Mouse (Mus musculus): ENCODE data around the gene Car11. TPM values are rescaled to one million over a fixed set of nuclear protein-coding genes. Genes with fewer than 3 reads are reported as not detected.

Gene Car11
- polyA plus RNA-seq, 1 experiment, result 351 TPM

DNA sequence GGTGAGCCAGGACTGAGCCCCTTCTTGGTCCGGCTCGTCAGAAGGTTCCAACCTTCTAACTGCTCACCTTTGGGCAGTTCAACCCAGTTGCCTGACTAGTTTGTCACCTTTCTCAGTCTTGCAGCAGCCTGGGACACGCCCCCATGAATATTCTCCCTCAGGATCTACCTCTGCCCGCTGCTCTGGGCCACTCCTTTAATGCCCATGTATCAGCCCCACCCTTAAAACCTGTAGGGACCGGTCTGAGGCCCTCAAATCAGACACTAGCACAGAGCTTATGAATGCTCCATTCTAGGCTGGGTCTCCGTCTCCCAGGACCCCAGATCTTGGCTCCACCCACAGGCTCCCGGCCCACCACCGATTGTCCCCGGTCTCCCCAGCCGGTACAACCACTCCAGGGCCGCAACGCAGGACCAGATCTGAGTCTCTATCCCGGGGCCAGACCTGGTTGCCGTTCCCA is 15.0 kb downstream of the Car11 start:
- TF ChIP-seq CTCF (IDR thresholded peaks at IDR 0.05; ENCODE audit: extremely low read depth, insufficient read depth, low read length), result no peak
- TF ChIP-seq POLR2A (IDR thresholded peaks at IDR 0.05; ENCODE audit: extremely low read depth, insufficient read depth, low read length), result no peak
- Histone ChIP-seq H3K27ac (ENCODE audit: insufficient read depth, low read length) (0 out of 2 replicates have a peak overlapping the region, but pooled peaks have one; percentile 16), H3K4me3 (ENCODE audit: insufficient read depth, low read length) (peak overlapping the region; percentile 47), H3K4me1 (ENCODE audit: control insufficient read depth, insufficient read depth, low read length) (peaks cover 6% of the 10 kb centered on the region)

DNA sequence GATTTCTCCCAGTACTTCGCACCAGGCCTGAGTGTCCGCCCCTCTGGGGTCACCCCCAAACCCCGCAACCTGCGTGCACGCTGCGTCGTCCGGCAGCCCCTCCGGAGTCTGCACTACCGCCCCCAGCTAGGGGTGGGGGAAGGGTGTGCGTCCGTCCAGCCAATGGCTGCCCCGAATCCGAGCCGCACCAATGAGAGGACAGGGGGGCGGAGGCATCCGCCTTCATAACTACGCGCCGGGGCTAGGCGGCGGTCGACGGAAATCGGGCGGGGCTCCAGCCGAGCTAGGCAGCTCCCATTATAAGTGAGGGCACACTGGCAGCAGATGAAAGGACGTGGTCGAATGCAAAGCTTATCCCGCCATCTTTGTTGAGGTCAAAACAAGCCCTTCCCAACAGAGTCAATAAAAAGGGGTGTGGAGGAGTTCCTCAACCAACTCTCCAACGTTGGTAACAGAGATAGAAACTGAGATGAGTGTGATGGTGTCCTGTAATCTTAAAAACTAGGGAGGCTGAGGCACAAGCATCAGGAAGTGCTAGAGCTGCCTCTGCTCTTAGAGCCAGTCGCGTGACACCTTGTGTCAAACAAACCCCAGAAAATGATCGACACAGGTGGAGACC is 15.6 kb downstream of the Car11 start, which contains the start of gene Rpl18:
Rpl18 (plus strand) TSS at position 368 of the 619 bp plus-strand sequence.
- no peak for TF ChIP-seq CTCF (IDR thresholded peaks at IDR 0.05; ENCODE audit: extremely low read depth, insufficient read depth, low read length)
- no peak; the same call in 1 of the 2 replicates for TF ChIP-seq POLR2A (IDR thresholded peaks at IDR 0.05; ENCODE audit: extremely low read depth, insufficient read depth, low read length)
- H3K27ac ChIP-seq (ENCODE audit: insufficient read depth, low read length), result peak within 1 kb of the TSS; percentile 16; the same call in 1 of the 2 replicates
- H3K4me3 ChIP-seq (ENCODE audit: insufficient read depth, low read length), result peak within 1 kb of the TSS; percentile 47
- H3K4me1 ChIP-seq (ENCODE audit: control insufficient read depth, insufficient read depth, low read length), result peaks cover 5% of the 10 kb centered on the region; the same call in 1 of the 2 replicates

- Histone ChIP-seq H3K4me1 (ENCODE audit: control insufficient read depth, insufficient read depth, low read length) (peaks cover 5% of the 10 kb centered on the region; the same call in 1 of the 2 replicates), H3K4me3 (ENCODE audit: insufficient read depth, low read length) (peak overlapping the region; percentile 47; the same call in 1 of the 2 replicates), H3K27ac (ENCODE audit: insufficient read depth, low read length) (no peak overlapping the region; the same call in 1 of the 2 replicates)
- TF ChIP-seq POLR2A (IDR thresholded peaks at IDR 0.05; ENCODE audit: extremely low read depth, insufficient read depth, low read length), result no peak
- no peak for TF ChIP-seq CTCF (IDR thresholded peaks at IDR 0.05; ENCODE audit: extremely low read depth, insufficient read depth, low read length)
These were observed 16.3 kb downstream of the Car11 start for GRCm38 (mm10) chr7:45715741-45716459.

DNA sequence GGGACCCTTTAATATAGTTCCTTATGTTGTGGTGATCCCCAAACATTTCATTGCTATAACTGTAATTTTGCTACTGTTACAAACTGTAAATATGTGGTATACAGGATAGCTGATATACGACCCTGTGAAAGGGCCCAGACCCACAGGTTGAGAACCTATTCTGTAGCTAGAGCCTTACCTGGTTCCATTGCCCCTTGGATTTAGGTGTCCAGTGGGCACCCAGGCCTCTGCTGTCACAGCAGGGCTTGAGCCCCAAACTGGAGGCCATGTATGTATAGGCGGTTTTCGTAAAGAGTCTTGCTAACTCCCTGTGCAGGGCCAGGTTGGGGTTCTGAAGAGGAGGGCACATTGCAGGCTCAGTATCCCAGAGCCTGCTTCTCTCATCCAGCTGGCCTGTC is 16.8 kb downstream of the Car11 start:
- H3K4me3 ChIP-seq (ENCODE audit: insufficient read depth, low read length), result no peak overlapping the region
- H3K27ac ChIP-seq (ENCODE audit: insufficient read depth, low read length), result no peak overlapping the region
- H3K4me1 ChIP-seq (ENCODE audit: control insufficient read depth, insufficient read depth, low read length), result peaks cover 5% of the 10 kb centered on the region; the same call in 1 of the 2 replicates
- no peak for TF ChIP-seq POLR2A (IDR thresholded peaks at IDR 0.05; ENCODE audit: extremely low read depth, insufficient read depth, low read length)
- no peak for TF ChIP-seq CTCF (IDR thresholded peaks at IDR 0.05; ENCODE audit: extremely low read depth, insufficient read depth, low read length)

- no peak for TF ChIP-seq POLR2A (IDR thresholded peaks at IDR 0.05; ENCODE audit: extremely low read depth, insufficient read depth, low read length)
- no peak for TF ChIP-seq CTCF (IDR thresholded peaks at IDR 0.05; ENCODE audit: extremely low read depth, insufficient read depth, low read length)
- H3K4me3 ChIP-seq (ENCODE audit: insufficient read depth, low read length), result peak overlapping the region; percentile 82
- H3K4me1 ChIP-seq (ENCODE audit: control insufficient read depth, insufficient read depth, low read length), result peaks cover 5% of the 10 kb centered on the region; the same call in 1 of the 2 replicates
- peak overlapping the region; percentile 61 for H3K27ac ChIP-seq (ENCODE audit: insufficient read depth, low read length)
These were observed 17.6 kb downstream of the Car11 start for GRCm38 (mm10) chr7:45716952-45717917.

DNA sequence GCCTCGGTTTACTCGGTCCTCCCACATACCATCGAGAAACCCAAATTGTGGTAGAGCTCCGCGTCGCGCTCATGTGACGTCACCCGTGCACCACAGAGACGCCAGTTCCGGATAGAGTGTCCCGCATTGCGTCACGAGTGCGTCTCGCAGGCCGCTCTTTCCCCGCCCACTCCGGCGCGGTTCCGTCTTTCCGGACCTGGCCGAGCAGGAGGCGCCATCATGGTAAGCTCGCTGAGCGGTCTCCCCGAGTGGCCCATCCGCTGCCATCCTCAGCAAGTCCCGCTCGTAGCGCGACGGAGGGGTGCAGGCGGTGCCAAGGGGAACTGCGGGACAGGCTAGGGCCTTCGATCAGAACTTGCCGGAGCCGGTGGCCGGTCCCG is 18.3 kb downstream of the Car11 start, which contains the start of gene Sphk2:
Sphk2 (minus strand) TSS at position 85 of the 380 bp plus-strand sequence.
- TF ChIP-seq POLR2A (IDR thresholded peaks at IDR 0.05; ENCODE audit: extremely low read depth, insufficient read depth, low read length), result peak; percentile 96
- no peak for TF ChIP-seq CTCF (IDR thresholded peaks at IDR 0.05; ENCODE audit: extremely low read depth, insufficient read depth, low read length)
- peak within 1 kb of the TSS; percentile 61 for H3K27ac ChIP-seq (ENCODE audit: insufficient read depth, low read length)
- peak within 1 kb of the TSS; percentile 82 for H3K4me3 ChIP-seq (ENCODE audit: insufficient read depth, low read length)
- peaks cover 5% of the 10 kb centered on the region; the same call in 1 of the 2 replicates for H3K4me1 ChIP-seq (ENCODE audit: control insufficient read depth, insufficient read depth, low read length)

DNA sequence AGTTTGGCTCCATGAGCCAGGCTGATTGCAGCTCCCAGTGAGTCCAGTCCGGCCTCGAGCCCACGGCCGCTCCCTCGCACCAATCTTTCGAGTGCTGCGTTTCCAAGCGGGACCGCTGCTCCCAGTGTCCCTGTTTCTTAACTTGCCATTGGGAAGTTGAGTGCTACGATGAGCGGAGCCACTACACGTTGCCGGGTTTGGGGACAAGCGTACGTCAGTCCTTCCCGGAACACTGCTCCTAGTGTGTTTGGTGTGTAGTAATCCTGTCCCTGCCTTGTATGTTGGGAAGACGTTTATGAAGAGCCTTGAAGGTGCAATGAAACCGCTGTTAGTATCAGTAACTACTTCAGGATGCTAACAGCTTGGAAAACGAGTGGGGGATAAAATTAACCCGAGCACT is 18.7 kb downstream of the Car11 start:
- H3K4me1 ChIP-seq (ENCODE audit: control insufficient read depth, insufficient read depth, low read length), result peaks cover 5% of the 10 kb centered on the region; the same call in 1 of the 2 replicates
- H3K27ac ChIP-seq (ENCODE audit: insufficient read depth, low read length), result peak overlapping the region; percentile 9
- peak overlapping the region; percentile 82 for H3K4me3 ChIP-seq (ENCODE audit: insufficient read depth, low read length)
- no peak for TF ChIP-seq CTCF (IDR thresholded peaks at IDR 0.05; ENCODE audit: extremely low read depth, insufficient read depth, low read length)
- TF ChIP-seq POLR2A (IDR thresholded peaks at IDR 0.05; ENCODE audit: extremely low read depth, insufficient read depth, low read length), result no peak

DNA sequence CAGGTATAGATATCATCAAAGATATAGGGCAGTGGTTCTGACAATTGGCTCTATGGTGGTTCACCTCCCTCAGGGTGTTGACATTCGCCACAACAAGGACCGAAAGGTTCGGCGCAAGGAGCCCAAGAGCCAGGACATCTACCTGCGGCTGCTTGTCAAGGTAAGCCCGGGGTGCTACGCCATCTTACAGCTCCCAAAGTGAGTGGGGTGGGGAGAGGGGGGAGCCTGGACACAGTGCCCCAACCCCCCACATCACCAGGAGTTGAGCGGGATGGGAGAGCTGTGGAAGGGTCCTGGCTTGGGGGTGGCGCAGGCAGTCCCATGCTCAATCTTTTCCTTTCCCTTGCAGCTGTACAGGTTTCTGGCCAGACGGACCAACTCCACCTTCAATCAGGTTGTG is 19.5 kb downstream of the Car11 start:
- peaks cover 5% of the 10 kb centered on the region; the same call in 1 of the 2 replicates for H3K4me1 ChIP-seq (ENCODE audit: control insufficient read depth, insufficient read depth, low read length)
- TF ChIP-seq CTCF (IDR thresholded peaks at IDR 0.05; ENCODE audit: extremely low read depth, insufficient read depth, low read length) (no peak), POLR2A (IDR thresholded peaks at IDR 0.05; ENCODE audit: extremely low read depth, insufficient read depth, low read length) (no peak)
- H3K27ac ChIP-seq (ENCODE audit: insufficient read depth, low read length), result no peak overlapping the region
- peak overlapping the region; percentile 82; the same call in 1 of the 2 replicates for H3K4me3 ChIP-seq (ENCODE audit: insufficient read depth, low read length)

Data from cortical plate, adult 2 months (tissue).